Mouse (Mus musculus): Measurements from ENCODE around the gene Crebl2. TPM values are rescaled to one million over a fixed set of nuclear protein-coding genes. Genes with fewer than 3 reads are reported as not detected.
A peak's percentile ranks its signal among the peaks of the same experiment; 100 is the strongest.

Crebl2 gene
- 29.2 and 30.2 TPM in 2 replicates for polyA plus RNA-seq (2012; rRNA removed)

DNA sequence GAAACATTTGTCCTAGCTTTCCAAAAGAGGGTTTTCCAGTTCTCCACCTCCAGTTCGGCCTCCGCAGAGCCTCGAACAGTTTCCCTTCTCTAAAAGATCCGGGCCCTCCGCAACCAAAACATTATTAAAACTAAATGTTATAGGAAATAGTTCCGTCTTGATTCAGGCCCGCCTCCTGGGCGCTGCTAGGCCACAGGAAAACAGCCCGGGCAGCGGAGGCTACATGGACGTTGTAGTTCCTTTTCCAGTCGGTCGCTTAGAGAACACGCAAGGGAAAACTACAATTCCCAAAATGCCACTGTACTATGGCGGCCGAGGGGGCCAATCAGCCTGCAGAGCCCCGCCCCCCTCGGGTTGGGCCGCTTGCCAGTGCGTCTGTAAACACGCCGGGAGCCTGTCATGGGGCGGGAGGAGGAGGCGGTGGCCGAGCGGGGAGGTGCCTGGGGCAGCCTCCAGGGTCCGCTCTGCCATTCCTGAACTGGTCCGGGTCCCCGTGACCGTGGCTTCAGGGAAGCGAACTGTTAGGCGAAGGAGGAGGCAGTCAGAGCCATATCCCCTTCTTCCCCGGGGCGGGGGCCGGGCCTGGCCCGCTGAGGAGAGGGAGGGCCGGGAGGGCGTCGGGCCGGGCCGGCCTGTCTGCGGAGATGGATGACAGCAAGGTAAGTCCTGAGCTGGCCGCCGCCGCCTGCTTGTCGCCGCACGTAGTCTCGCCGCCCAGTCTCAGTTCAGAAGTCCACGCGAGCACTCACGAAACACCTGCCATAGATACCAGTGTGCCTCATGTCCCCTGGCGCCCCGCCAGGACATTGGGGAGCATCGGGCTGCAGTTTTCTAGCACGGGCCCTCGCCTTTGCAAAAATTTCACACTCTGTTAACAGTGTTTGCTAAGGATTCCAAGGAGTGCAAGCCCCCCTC, at the start of gene Crebl2:
Gene Crebl2, plus strand, starts transcription at position 369 of the 915 bp plus-strand sequence.
- DNase-seq (ENCODE audit: extremely low spot score in 1 of 2, low spot score in 1 of 2) = peak; percentile 99 to 100

DNA sequence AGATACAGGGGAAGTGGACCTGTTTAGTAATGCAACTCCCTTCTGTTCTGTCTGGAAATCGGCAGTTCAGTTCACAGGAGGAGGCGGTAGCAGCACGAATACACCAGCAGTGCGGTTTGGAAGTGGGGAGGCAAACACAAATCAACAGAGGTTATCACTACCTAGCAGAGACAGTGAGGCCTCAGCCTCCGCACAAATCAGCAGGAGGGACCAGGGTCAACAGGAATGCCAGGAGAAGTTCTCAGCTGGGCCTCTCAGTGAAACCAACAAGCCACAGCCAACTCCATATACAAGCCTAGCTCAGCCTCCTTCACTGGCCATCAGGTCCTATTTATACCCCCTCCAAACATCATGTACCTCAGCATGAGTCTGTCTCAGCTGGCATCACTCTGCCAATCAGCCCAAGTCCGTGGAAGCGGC, 48.5 kb upstream of the Crebl2 start:
- no peak for DNase-seq (ENCODE audit: extremely low spot score in 1 of 2, low spot score in 1 of 2)

DNA sequence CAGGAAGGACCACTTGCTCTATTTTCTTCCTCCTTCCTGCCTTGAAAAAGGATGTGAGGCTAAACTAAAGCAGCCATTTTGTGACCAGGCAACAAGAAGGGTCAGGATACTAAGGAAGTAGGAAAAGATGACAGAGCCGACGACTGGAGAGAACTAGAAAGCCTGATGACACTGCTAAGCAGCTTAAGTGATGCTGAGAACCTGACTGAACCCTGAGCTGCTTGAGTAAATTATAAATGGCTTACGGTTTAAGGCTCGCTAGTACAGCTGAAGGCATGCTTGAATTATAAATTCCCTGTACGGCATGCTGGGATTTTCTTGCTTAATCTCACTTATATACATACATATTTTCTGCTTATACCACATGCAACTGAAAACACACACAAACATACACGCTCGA, 47.1 kb upstream of the Crebl2 start:
- no peak for DNase-seq (ENCODE audit: extremely low spot score in 1 of 2, low spot score in 1 of 2)

DNA sequence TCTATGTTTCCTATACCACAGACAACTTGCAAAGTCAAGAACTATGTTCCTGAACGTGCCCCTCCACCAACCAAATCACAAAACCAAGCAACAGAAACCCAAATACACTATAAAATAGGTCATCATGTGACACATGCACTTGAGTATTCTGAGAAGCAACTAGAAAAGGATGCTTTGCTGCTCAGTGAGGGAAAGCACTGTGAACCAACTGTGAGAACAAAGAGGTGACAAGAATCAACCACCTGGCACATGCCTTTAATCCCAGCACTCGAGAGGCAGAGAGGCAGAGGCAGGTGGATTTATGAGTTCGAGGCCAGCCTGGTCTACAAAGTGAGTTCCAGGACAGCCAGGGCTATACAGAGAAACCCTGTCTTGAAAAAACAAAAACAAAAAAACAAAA, 43.5 kb upstream of the Crebl2 start:
- no peak for DNase-seq (ENCODE audit: extremely low spot score in 1 of 2, low spot score in 1 of 2)

DNA sequence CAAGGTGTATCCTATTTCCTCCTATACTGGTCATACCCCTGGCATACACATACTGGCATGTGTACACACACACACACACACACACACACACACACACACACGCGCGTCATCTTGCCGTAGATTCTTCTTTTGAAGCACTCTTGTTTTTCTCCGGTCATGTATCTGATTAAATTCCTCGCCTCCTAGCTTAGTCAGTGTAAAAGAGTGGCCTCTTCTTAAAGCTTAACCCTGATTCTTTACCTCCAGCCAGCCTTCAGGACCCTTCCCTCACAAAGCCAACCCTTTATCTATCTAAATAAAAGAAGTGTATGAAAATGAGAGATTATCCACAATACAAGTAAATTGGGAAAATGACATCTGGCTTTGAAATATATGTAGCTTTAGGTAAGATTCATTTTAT, 40.9 kb upstream of the Crebl2 start:
- DNase-seq (ENCODE audit: extremely low spot score in 1 of 2, low spot score in 1 of 2) = no peak

DNA sequence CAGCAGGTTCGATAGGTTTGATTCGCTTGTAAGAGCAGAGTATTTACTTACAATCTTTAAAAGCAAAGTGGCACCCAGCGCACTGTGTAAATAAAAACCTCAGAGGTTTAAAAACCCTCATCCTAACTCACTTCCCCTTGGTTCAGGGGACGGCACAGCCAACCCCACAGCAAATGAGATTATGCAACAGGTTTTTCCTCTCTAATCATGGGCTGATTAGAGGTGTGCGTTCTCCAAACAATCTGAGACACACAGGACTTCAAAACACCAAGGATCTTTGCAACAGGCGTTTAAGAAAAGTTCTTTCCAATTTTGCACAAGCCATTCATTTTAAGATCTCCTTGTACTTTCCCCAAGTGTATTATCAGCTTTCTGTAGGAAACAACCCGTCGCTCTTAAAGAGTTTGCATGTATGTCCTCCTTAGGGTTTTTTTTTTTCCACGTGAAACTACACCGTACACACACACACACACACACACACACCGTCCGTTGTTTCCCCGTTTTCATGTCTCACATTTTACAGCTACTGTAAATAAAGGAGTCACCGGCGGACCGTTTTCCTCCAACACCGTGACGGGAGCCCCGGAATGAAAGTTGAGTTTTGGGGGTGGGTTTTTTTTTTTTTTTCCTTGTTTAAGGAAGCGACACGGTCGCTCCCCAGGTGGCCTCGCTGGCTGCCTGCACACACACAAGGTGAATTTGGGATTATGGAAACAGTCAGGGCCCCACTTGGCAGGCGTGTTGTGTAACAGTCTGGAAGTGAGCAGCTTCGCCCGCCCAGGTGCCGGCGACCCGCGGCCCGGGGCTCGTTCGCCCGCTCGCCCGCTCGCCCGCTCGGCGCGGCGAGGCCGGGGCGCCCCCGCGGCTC, 38.5 kb upstream of the Crebl2 start:
- no peak for DNase-seq (ENCODE audit: extremely low spot score in 1 of 2, low spot score in 1 of 2)

DNA sequence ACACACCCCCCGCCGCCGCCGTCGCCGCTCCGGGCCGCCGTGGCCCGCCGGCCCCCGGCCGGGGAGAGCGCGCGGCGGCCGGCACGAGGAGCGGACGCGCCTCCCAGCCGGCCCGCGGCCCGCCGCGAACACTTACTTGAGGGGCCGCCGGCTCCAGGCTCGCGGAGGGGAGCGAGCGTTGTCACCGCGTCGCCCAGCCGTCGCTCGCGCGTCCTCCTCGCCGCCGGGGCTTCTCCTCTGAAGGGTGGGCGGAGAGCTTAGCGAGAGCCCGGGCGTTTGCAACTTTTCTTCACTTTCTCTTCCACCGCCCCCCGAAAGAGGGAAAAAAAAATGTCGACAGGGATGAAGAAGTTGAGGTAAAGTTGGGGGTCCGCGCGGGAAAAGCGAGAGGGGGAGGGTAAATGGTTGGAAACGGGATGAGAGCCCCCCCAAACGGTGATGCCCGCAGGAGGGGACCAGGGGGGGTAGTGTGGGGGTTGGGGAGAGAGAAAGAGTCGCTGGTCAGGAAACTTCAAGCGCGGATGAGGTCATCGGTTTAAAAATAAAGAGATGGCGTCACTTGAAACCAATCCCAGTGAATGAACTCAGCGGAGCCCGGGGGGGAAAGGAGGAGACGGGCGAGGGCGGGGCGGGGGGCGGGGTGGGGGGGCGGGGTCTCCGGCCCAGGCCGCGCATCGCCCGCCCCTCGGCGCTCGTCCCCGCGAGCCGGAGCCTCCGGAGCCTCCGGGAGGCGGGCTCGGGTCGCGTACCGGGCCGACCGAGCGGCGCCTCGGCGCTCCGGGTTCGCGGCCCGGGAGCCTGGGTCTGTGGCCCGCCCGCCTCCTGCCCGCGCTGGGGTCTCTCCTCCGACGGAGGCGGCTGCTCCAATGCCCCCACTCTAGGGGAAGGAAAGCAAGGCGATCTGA, 37.6 kb upstream of the Crebl2 start, which contains the start of gene Dusp16:
Gene Dusp16, minus strand, starts transcription at position 485 of the 905 bp plus-strand sequence.
- DNase-seq (ENCODE audit: extremely low spot score in 1 of 2, low spot score in 1 of 2) = peak; percentile 81 to 93

DNA sequence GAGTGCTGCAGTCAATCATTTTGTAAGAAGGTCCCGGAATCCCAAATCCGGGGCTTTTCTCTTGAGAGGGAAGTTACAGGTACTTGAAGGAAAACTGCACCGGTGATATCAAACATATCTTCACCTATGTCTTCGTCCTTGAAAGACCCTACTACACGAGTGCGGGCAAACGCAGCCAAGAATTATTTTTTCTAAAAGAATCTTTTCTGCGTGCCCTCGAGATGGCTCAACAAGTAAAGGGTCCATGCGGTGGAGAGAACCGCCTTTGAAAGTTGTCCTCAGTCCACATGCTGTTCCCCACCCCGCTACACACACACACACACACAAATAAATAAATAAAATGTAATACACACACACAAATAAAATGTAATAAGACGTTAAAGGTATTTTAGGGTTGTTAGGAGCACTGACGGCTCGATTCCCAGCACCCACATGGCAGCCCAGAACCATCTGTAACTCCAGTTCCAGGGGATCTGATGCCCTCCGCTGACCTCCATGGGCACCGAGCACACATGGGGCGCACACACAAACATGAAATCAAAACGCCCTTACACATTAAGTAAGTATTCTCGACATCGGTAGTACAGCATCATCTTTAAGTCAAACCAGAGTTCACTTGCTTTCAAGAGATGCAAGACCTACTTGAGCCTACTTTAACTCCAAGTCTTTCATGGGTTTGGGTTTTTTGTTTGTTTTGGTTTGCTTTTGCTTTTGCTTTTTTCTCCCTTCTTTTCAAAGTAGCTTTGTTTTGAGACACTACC, 36.7 kb upstream of the Crebl2 start:
- DNase-seq (ENCODE audit: extremely low spot score in 1 of 2, low spot score in 1 of 2) = no peak

DNA sequence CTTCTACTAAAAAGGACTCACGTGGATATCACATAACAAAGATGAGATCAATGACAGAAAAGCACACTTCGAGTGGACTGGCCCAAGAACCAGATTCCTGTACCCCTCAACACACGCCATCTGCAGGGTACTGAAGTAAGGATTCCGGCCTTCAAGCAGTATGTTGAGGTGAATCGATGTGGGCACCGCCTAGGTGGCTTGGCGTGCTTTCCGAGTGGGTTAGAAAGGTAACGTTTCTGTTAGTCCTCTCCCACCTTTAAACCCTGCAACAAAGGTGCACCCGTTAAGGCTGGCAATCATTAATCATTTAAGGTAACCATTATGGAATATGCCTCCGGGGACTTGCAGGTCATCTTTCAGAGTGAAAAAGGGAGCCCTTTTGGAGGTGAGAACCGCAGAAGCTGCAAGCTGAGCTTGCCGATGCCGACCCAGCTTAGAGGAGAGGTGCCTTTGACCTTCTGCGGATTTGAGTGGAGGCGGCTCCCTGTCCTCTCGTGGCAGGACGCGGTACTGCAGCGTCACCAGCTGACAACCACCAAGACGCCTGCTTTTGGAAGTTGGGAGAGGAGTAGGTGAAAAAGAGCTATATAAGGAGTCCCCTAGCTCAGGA, 35.9 kb upstream of the Crebl2 start:
- peak; percentile 60 to 82 for DNase-seq (ENCODE audit: extremely low spot score in 1 of 2, low spot score in 1 of 2)

DNA sequence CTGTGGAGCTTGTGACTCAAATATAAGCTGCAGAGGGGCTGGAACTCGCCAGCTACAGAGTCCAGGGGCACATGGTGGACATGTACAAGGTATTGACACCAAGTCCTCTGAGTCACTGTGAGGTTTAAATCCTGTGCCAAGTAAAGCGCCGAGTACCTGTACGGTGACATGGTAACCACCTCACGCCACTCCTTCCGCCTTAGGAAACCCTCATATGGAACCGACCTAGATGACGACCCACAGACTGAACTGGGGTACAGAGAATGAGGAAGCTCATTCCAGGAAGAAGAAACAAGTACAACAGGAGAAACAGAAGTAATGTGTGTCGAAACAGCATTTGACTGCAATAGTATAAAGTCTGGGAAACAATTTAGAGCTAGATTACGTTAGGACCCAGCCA, 33.7 kb upstream of the Crebl2 start:
- no peak for DNase-seq (ENCODE audit: extremely low spot score in 1 of 2, low spot score in 1 of 2)

DNA sequence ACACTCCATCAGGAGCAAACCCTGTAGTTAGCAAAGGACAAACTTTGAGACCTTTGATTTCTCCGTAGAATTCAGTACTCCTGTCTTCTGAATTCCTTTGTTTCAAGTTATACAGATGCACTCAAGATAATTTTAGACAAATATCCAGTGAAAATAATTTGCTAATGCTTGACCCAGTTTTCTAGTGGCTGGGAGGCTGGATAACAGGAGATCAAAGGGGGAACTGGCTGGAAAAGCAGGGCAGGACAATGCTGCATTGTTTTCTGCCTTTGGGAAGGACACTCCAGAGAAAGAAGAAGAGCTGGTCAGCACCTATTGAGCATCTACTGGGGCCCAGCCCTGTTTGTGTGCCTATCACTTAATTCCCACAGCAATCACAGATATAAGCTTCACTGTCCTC, 28.5 kb upstream of the Crebl2 start:
- DNase-seq (ENCODE audit: extremely low spot score in 1 of 2, low spot score in 1 of 2) = no peak

DNA sequence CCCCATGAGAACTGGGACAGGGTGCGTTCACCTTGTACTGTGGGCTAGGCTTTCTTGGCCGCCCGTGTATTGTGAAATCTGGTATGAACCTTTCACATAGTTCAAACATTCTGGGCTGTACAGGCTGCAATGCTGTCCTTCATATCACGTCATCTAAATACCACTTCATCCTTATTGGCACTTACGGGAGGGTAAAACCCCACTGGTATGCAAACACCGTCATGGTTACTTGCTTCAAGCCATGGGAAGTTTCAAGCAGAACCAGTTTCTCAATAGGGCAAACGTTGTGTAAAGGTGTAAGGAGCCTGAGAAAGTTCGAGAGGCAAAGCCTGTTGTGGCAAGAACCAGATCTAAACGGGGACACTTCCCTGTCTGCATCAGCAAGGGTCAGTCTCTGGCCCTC, 27.3 kb upstream of the Crebl2 start:
- DNase-seq (ENCODE audit: extremely low spot score in 1 of 2, low spot score in 1 of 2) = no peak

DNA sequence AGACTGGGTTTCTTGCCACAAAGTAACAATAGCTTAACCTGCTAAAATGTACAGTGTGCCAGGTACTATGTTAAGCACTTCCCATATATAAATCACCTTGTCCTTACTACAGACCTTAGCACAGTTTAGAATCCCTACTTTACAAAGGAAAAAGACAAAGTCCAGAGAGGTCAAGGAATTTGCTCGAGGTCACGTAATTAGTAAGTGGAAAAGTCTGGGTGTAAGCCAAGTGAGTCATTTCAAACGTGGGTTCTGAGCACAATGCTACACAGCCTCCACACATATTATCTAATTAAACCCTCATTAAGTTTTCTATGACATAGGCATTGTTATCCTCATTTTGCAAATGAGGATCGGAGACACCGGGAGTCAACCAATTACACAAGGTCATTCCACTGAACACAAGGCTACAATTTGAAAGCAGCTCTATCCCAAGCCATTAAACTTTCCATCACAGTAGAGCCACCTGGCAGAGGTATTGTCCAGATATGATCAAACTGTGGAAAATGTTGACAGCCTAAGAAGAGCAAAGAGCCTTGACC, 25.1 kb upstream of the Crebl2 start:
- no peak for DNase-seq (ENCODE audit: extremely low spot score in 1 of 2, low spot score in 1 of 2)

DNA sequence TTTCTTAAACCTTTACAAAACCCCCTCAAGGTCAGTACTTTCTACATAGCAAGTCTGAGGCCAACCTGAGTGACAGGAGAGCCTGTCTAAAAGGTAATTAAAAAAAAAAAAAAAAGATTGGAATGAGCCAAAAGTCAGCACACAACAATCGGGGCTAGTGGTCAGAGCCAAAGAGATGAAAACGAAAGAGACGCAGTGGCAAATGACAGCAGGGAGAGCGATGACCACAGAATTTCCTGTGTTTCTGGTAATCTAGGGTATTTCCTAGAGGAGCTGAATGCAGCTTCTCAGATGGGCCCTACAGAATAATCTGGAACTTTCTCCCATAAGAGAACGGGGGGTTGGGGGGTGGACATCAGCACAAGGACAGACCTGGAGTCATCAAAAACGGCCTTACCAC, 23.8 kb upstream of the Crebl2 start:
- no peak for DNase-seq (ENCODE audit: extremely low spot score in 1 of 2, low spot score in 1 of 2)

DNA sequence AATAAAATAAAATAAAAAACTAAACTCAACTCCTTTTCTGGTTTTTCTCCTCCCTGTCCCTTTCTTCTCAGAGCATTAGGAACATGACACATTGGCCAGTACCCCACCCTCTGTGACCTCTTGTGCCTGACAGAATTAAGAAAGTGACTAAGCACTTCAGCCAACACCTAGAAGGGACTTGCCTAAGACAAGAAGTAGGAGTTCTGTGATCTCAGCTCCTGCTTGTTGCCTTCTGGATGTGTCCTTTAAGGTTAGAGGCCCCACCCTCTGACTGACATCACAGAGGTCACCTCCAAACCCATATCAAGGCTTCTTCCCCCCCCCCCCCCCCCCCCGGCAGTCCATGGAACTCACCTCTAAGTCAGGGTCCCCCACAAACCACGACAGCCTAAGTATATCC, 22.9 kb upstream of the Crebl2 start:
- no peak for DNase-seq (ENCODE audit: extremely low spot score in 1 of 2, low spot score in 1 of 2)

DNA sequence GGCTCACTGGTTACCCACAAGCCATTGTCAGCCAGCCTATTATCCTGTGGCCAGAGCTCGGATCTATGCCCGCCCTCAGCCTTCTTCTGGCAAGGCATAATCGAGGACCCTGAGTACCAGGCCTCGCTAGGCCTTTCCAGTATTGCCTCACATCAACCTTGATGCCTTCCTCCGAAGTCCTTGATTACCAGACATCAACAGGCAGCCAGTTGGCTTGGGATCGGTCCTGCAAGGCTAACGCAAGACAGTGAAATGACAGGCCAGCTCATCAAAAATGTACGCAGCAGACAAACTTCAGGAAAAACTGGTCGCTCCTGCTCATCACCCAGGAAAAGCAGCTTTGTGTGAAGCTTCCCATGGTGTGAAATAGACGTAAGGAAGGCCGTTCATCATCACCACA, 22.2 kb upstream of the Crebl2 start:
- no peak for DNase-seq (ENCODE audit: extremely low spot score in 1 of 2, low spot score in 1 of 2)

DNA sequence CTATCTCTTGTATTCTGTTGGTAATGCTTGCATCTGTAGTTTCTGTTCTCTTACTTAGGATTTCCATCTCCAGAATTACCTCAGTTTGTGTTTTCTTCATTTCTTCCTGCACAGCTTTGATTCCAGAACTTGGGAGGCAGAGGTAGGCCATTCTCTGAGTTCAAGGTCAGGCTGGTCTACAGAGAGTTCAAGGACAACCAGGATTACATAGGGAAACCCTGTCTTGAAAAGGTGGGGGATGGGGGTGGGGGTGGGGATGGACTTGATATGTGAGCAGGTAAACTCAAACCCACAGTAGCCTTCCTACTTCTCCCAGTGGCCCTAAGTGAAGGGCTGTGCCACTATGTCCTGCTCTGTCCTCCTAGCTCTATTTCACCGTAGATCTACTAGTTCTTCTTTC, 16.9 kb upstream of the Crebl2 start:
- DNase-seq (ENCODE audit: extremely low spot score in 1 of 2, low spot score in 1 of 2) = no peak

DNA sequence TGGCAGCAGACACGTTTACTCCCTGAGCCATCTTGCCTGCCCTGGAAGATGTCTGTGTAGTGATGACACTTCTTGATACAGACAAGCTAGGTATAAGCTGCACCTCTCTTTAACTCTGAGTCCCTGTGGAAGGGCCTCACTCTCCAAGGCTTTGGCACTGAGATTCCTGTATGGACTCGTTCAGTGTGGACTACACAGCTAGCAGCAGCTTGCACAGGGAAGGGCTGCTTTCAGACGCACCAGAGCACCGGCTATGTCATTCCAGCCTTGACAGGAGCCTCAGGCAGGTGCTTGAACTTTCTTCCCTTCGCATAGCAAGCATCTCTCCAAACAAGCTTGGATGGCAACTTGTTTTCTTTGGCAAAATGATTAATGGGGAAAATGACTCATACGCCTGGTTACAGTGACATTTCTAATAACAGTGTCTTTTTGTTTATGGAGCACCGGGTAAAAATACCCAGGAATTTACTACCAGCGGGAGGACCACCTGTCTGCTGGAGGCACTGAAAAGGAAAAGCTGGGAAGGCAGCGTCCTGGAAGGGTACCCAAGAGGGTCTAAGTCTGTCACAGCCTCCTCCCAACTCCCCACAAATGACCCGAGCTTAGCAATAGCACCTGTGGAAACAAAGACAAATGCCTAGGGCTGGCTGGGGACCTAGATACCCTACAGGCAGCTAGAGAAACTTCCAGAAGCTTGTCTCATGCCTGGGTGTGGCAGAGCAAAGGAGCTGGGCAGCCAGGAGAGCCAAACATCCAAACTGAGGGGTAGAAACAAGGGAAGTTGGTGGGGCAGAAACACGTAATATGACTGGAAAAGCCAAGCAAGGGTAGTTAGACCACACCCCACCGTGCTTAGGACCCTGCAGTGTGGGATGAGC, 12.7 kb upstream of the Crebl2 start:
- DNase-seq (ENCODE audit: extremely low spot score in 1 of 2, low spot score in 1 of 2) = no peak

Measured in frontal cortex, adult 2 months (tissue).